Comparison of ENCODE assay signal across 19 mouse cellular contexts in genomic region chr15:101132041-101132440, GRCm38 (mm10). TPM values are rescaled to one million over a fixed set of nuclear protein-coding genes. Genes with fewer than 3 reads are reported as not detected.
DNase-seq lines count a peak whose midpoint lies in the region; ATAC-seq lines count a peak whose summit lies in the region.
"Had no signal": no experiment of that assay in that cellular context is flagged by ENCODE, and none has a peak within 500 bp of the region (broad histone marks: within the 10 kb centered on the region; RNA-seq: fewer than 3 reads in every experiment).

No protein-coding gene starts in this region.

- H3K27ac ChIP-seq in heart, embryonic 11.5 days (ENCODE audit: low read depth, low read length): no peak overlapping the region
- no peak overlapping the region for H3K27ac ChIP-seq in intestine, embryonic 14.5 days (ENCODE audit: low read depth)
- no peak overlapping the region for H3K27ac ChIP-seq in intestine, embryonic 16.5 days (ENCODE audit: low read length)
- H3K27ac ChIP-seq in lung, embryonic 16.5 days (ENCODE audit: low read length): peak overlapping the region; percentile 89
- peak overlapping the region; percentile 88; the same call in 1 of the 2 replicates for H3K27ac ChIP-seq in stomach, embryonic 15.5 days
- H3K27ac ChIP-seq: forebrain, embryonic 13.5 days; limb, embryonic 12.5 days; macrophage had no signal

- H3K4me1 ChIP-seq in heart, embryonic 11.5 days (ENCODE audit: control insufficient read depth, insufficient read depth, low read length): peaks cover 29% of the 10 kb centered on the region
- peaks cover 63% of the 10 kb centered on the region for H3K4me1 ChIP-seq in intestine, embryonic 14.5 days (replicated peaks; ENCODE audit: control insufficient read depth, insufficient read depth, low read length)
- H3K4me1 ChIP-seq in intestine, embryonic 16.5 days (ENCODE audit: control insufficient read depth, insufficient read depth, low read length): peaks cover 45% of the 10 kb centered on the region
- peaks cover 51% of the 10 kb centered on the region for H3K4me1 ChIP-seq in lung, embryonic 16.5 days (replicated peaks; ENCODE audit: control insufficient read depth, insufficient read depth, low read length)
- peaks cover 65% of the 10 kb centered on the region for H3K4me1 ChIP-seq in stomach, embryonic 15.5 days

- H3K27me3 ChIP-seq in heart, embryonic 11.5 days (ENCODE audit: control insufficient read depth, insufficient read depth, low read length): peaks cover 38% of the 10 kb centered on the region
- peaks cover 11% of the 10 kb centered on the region; the same call in 1 of the 2 replicates for H3K27me3 ChIP-seq in intestine, embryonic 14.5 days (replicated peaks; ENCODE audit: control insufficient read depth, insufficient read depth, low read length)
- H3K27me3 ChIP-seq in intestine, embryonic 16.5 days (replicated peaks; ENCODE audit: control insufficient read depth, insufficient read depth, low read length): no peaks in the 10 kb centered on the region
- H3K27me3 ChIP-seq in lung, embryonic 16.5 days (ENCODE audit: control insufficient read depth, insufficient read depth, low read depth, low read length): no peaks in the 10 kb centered on the region
- peaks cover 3% of the 10 kb centered on the region; the same call in 1 of the 2 replicates for H3K27me3 ChIP-seq in stomach, embryonic 15.5 days (replicated peaks)

- no peak for DNase-seq in heart, adult 9 months (ENCODE audit: low spot score in 2 of 2)
- DNase-seq in intestine, embryonic 14.5 days (ENCODE audit: low spot score): no peak
- no peak for DNase-seq in lung, postnatal 36 days
- no peak for DNase-seq in cerebellum, postnatal 10 days
- DNase-seq: adrenal gland, postnatal 14 days; B cell, adult 2 months; cerebellum, postnatal 25 days; kidney, adult 18-20 months; midbrain, embryonic 14.5 days; right cerebral cortex, postnatal 25 days had no signal

- H3K4me3 ChIP-seq in heart, embryonic 11.5 days (ENCODE audit: low read depth, low read length): no peak overlapping the region
- no peak overlapping the region for H3K4me3 ChIP-seq in intestine, embryonic 14.5 days (ENCODE audit: low read depth, low read length)
- no peak overlapping the region for H3K4me3 ChIP-seq in intestine, embryonic 16.5 days (ENCODE audit: low read length)
- H3K4me3 ChIP-seq in lung, embryonic 16.5 days (ENCODE audit: low read length): peak overlapping the region; percentile 22; the same call in 1 of the 2 replicates
- no peak overlapping the region for H3K4me3 ChIP-seq in stomach, embryonic 15.5 days (replicated peaks)
- H3K4me3 ChIP-seq: embryonic facial prominence, embryonic 15.5 days; forebrain, embryonic 13.5 days; limb, embryonic 12.5 days had no signal

- no peak for ATAC-seq in heart, embryonic 11.5 days (replicated peaks; ENCODE audit: insufficient number of reproducible peaks, low FRiP score, low TSS enrichment)
- no peak for ATAC-seq in intestine, embryonic 14.5 days (replicated peaks; ENCODE audit: low FRiP score, low TSS enrichment, low read depth)
- ATAC-seq in intestine, embryonic 16.5 days: no peak
- no peak for ATAC-seq in lung, embryonic 16.5 days (ENCODE audit: low read depth)
- no peak for ATAC-seq in stomach, embryonic 15.5 days (ENCODE audit: insufficient read depth, low FRiP score, low read depth)
- ATAC-seq: forebrain, embryonic 13.5 days had no signal

- H3K9me3 ChIP-seq in heart, embryonic 11.5 days (replicated peaks; ENCODE audit: control insufficient read depth, low read length): no peaks in the 10 kb centered on the region
- no peaks in the 10 kb centered on the region for H3K9me3 ChIP-seq in intestine, embryonic 14.5 days (ENCODE audit: control insufficient read depth, low read length)
- no peaks in the 10 kb centered on the region for H3K9me3 ChIP-seq in intestine, embryonic 16.5 days (ENCODE audit: control insufficient read depth, low read length)
- no peaks in the 10 kb centered on the region for H3K9me3 ChIP-seq in lung, embryonic 16.5 days (ENCODE audit: control insufficient read depth, low read length)
- H3K9me3 ChIP-seq in stomach, embryonic 15.5 days: no peaks in the 10 kb centered on the region
- H3K9me3 ChIP-seq: embryonic facial prominence, embryonic 15.5 days; forebrain, embryonic 13.5 days; limb, embryonic 12.5 days had no signal

- H3K36me3 ChIP-seq in heart, embryonic 11.5 days (ENCODE audit: control insufficient read depth, insufficient read depth, low read length): no peaks in the 10 kb centered on the region
- peaks cover 5% of the 10 kb centered on the region; the same call in 1 of the 2 replicates for H3K36me3 ChIP-seq in intestine, embryonic 14.5 days (ENCODE audit: control insufficient read depth, insufficient read depth, low read length)
- H3K36me3 ChIP-seq in intestine, embryonic 16.5 days (ENCODE audit: control insufficient read depth, insufficient read depth, low read length): peaks cover 3% of the 10 kb centered on the region; the same call in 1 of the 2 replicates
- H3K36me3 ChIP-seq in lung, embryonic 16.5 days (ENCODE audit: control insufficient read depth, insufficient read depth, low read length): no peaks in the 10 kb centered on the region
- no peaks in the 10 kb centered on the region for H3K36me3 ChIP-seq in stomach, embryonic 15.5 days

- no peak overlapping the region for H3K9ac ChIP-seq in heart, embryonic 11.5 days (ENCODE audit: low read depth, low read length)
- no peak overlapping the region for H3K9ac ChIP-seq in intestine, embryonic 14.5 days (ENCODE audit: low read length)
- H3K9ac ChIP-seq in intestine, embryonic 16.5 days (ENCODE audit: low read depth, low read length): no peak overlapping the region
- 0 out of 2 replicates have a peak overlapping the region, but pooled peaks have one; percentile 49 for H3K9ac ChIP-seq in lung, embryonic 16.5 days (ENCODE audit: low read length)
- H3K9ac ChIP-seq in stomach, embryonic 15.5 days: no peak overlapping the region
- H3K9ac ChIP-seq: embryonic facial prominence, embryonic 15.5 days; forebrain, embryonic 13.5 days; limb, embryonic 12.5 days had no signal

- peak overlapping the region; percentile 1; the same call in 1 of the 2 replicates for H3K4me2 ChIP-seq in heart, embryonic 11.5 days
- peak overlapping the region; percentile 29 for H3K4me2 ChIP-seq in intestine, embryonic 14.5 days (ENCODE audit: low read length)
- H3K4me2 ChIP-seq in intestine, embryonic 16.5 days (ENCODE audit: low read depth, low read length): no peak overlapping the region
- H3K4me2 ChIP-seq in lung, embryonic 16.5 days (ENCODE audit: low read depth, low read length): peak overlapping the region; percentile 38
- peak overlapping the region; percentile 32; the same call in 1 of the 2 replicates for H3K4me2 ChIP-seq in stomach, embryonic 15.5 days
- H3K4me2 ChIP-seq: embryonic facial prominence, embryonic 15.5 days; forebrain, embryonic 13.5 days; limb, embryonic 12.5 days had no signal

- WGBS in heart, embryonic 11.5 days (ENCODE audit: insufficient replicate concordance): 58% methylated on average over 6 of the region's 6 CpGs
- 73% methylated on average over 6 of the region's 6 CpGs for whole genome bisulfite sequencing in intestine, embryonic 14.5 days
- WGBS in intestine, embryonic 16.5 days: 57% methylated on average over 6 of the region's 6 CpGs
- 54% methylated on average over 6 of the region's 6 CpGs for WGBS in lung, embryonic 16.5 days
- WGBS in stomach, embryonic 15.5 days: 60% methylated on average over 6 of the region's 6 CpGs

RNA-seq across cellular contexts. Expression of gene Acvrl1, which starts 3.7 kb away (rescaled TPM):
- polyA plus RNA-seq in heart, embryonic 11.5 days (2014; fragmentation: Nextera tagmentation; extraction: Ambion mirVana): 1.5 and 2.0 TPM in 2 replicates
- polyA plus RNA-seq in intestine, embryonic 14.5 days (2014; fragmentation: Nextera tagmentation; extraction: Ambion mirVana): 16.5 and 16.6 TPM in 2 replicates
- 31.2 and 31.9 TPM in 2 replicates for polyA plus RNA-seq in intestine, embryonic 16.5 days (2015; fragmentation: Nextera tagmentation; extraction: Ambion mirVana)
- 91.3 and 93.3 TPM in 2 replicates for polyA plus RNA-seq in lung, embryonic 16.5 days (2015; fragmentation: Nextera tagmentation; extraction: Ambion mirVana)
- polyA plus RNA-seq in stomach, embryonic 15.5 days (2015; fragmentation: Nextera tagmentation; extraction: Ambion mirVana): 27.0 and 28.4 TPM in 2 replicates

RNA-seq across cellular contexts. Expression of gene Ankrd33, which starts 16.5 kb away (rescaled TPM):
- not detected in 2 replicates for polyA plus RNA-seq in heart, embryonic 11.5 days (2014; fragmentation: Nextera tagmentation; extraction: Ambion mirVana)
- polyA plus RNA-seq in intestine, embryonic 14.5 days (2014; fragmentation: Nextera tagmentation; extraction: Ambion mirVana): not detected in 2 replicates
- polyA plus RNA-seq in intestine, embryonic 16.5 days (2015; fragmentation: Nextera tagmentation; extraction: Ambion mirVana): not detected in 2 replicates
- not detected in 2 replicates for polyA plus RNA-seq in lung, embryonic 16.5 days (2015; fragmentation: Nextera tagmentation; extraction: Ambion mirVana)
- not detected in 2 replicates for polyA plus RNA-seq in stomach, embryonic 15.5 days (2015; fragmentation: Nextera tagmentation; extraction: Ambion mirVana)
- polyA plus RNA-seq: embryonic facial prominence, embryonic 15.5 days; forebrain, embryonic 13.5 days; limb, embryonic 12.5 days; macrophage; midbrain, embryonic 14.5 days; neural tube, embryonic 14.5 days had no signal

RNA-seq across cellular contexts. Expression of gene Acvr1b, which starts 41.8 kb away (rescaled TPM):
- 8.0 and 8.9 TPM in 2 replicates for polyA plus RNA-seq in heart, embryonic 11.5 days (2014; fragmentation: Nextera tagmentation; extraction: Ambion mirVana)
- polyA plus RNA-seq in intestine, embryonic 14.5 days (2014; fragmentation: Nextera tagmentation; extraction: Ambion mirVana): 12.5 and 12.6 TPM in 2 replicates
- polyA plus RNA-seq in intestine, embryonic 16.5 days (2015; fragmentation: Nextera tagmentation; extraction: Ambion mirVana): 10.4 and 11.0 TPM in 2 replicates
- 6.8 and 7.9 TPM in 2 replicates for polyA plus RNA-seq in lung, embryonic 16.5 days (2015; fragmentation: Nextera tagmentation; extraction: Ambion mirVana)
- polyA plus RNA-seq in stomach, embryonic 15.5 days (2015; fragmentation: Nextera tagmentation; extraction: Ambion mirVana): 8.9 and 9.9 TPM in 2 replicates

RNA-seq across cellular contexts. Expression of gene Fignl2, which starts 53.7 kb away (rescaled TPM):
- 0.30 and 0.33 TPM in 2 replicates for polyA plus RNA-seq in heart, embryonic 11.5 days (2014; fragmentation: Nextera tagmentation; extraction: Ambion mirVana)
- 0.43 and 0.55 TPM in 2 replicates for polyA plus RNA-seq in intestine, embryonic 14.5 days (2014; fragmentation: Nextera tagmentation; extraction: Ambion mirVana)
- 0.12 TPM in 2 replicates for polyA plus RNA-seq in intestine, embryonic 16.5 days (2015; fragmentation: Nextera tagmentation; extraction: Ambion mirVana)
- polyA plus RNA-seq in lung, embryonic 16.5 days (2015; fragmentation: Nextera tagmentation; extraction: Ambion mirVana): 0.20 TPM in 2 replicates
- 0.19 and 0.21 TPM in 2 replicates for polyA plus RNA-seq in stomach, embryonic 15.5 days (2015; fragmentation: Nextera tagmentation; extraction: Ambion mirVana)
- polyA plus RNA-seq: forebrain, embryonic 13.5 days had no signal

Comparison
In these comparisons a context has a peak if more than half of its experiments do, and no peak if none do; other contexts are left out.
1. H3K27ac ChIP-seq: peak in lung, embryonic 16.5 days (single experiment) and stomach, embryonic 15.5 days (single experiment); none in heart, embryonic 11.5 days (single experiment), intestine, embryonic 14.5 days (single experiment) and intestine, embryonic 16.5 days (single experiment).